Mouse (Mus musculus) liver, embryonic 14.5 days (tissue): ENCODE results near the gene 4933428G20Rik. TPM values are rescaled to one million over a fixed set of nuclear protein-coding genes. Genes with fewer than 3 reads are reported as not detected.

Source experiments
- ATAC-seq: fragments of 200-750 bp; cut with Nextera tagmentation; 2 replicates; pipeline ENCODE4 v1.8.0; 2017; ENCODE audit warnings: moderate number of reproducible peaks, mild to moderate bottlenecking, moderate library complexity; ENCODE audit not compliant: insufficient read depth
- DNase-seq, 3 experiments: peaks; one replicate each; pipeline ENCODE4 v3.0.0-alpha.2; 2012 to 2013; ENCODE audit warnings: low read depth in 3 of 3, low spot score in 3 of 3
- H3K27ac ChIP-seq: fragments of 300-500 bp; sonication (generic); 2 replicates; pipeline ENCODE4 v1.5.1; 2014; ENCODE audit warnings: moderate library complexity, mild to moderate bottlenecking, control low read depth, inconsistent platforms
- H3K27me3 ChIP-seq: fragments of 300-500 bp; sonication (generic); 2 replicates; pipeline ENCODE4 v1.6.1; 2014; ENCODE audit warnings: mild to moderate bottlenecking, low read length, moderate library complexity; ENCODE audit not compliant: control insufficient read depth, insufficient read depth
- H3K36me3 ChIP-seq: fragments of 300-500 bp; sonication (generic); replicated peaks from 2 replicates; pipeline ENCODE4 v1.6.1; 2014; ENCODE audit warnings: low read depth; ENCODE audit not compliant: control insufficient read depth, insufficient read depth
- H3K4me1 ChIP-seq, 2 experiments: fragments of 200-500 bp in 1 of 2; fragments of 300-500 bp in 1 of 2; sonication (generic) in 1 of 2; replicated peaks; 2 replicates each; pipeline ENCODE4 v1.6.1; 2012 to 2014; ENCODE audit warnings: antibody characterized with exemption in 1 of 2, inconsistent platforms in 1 of 2, low read length in 1 of 2; ENCODE audit not compliant: control insufficient read depth in 2 of 2, insufficient read depth in 2 of 2
- H3K4me2 ChIP-seq: fragments of 300-500 bp; sonication (generic); 2 replicates; pipeline ENCODE4 v1.6.1; 2014; ENCODE audit warnings: low read depth, mild to moderate bottlenecking, control low read depth, moderate library complexity
- H3K4me3 ChIP-seq, 2 experiments: fragments of 200-500 bp in 1 of 2; fragments of 300-500 bp in 1 of 2; sonication (generic) in 1 of 2; 2 replicates each; pipeline ENCODE4 v1.5.1; 2012 to 2014; ENCODE audit warnings: low read depth in 2 of 2, low read length in 2 of 2, mild to moderate bottlenecking in 2 of 2, control low read depth in 1 of 2, inconsistent platforms in 1 of 2, moderate library complexity in 1 of 2; ENCODE audit not compliant: insufficient read depth in 1 of 2
- H3K9ac ChIP-seq: fragments of 300-500 bp; sonication (generic); replicated peaks from 2 replicates; pipeline ENCODE4 v1.6.1; 2014; ENCODE audit warnings: mild to moderate bottlenecking, control low read depth, moderate library complexity
- H3K9me3 ChIP-seq: fragments of 300-500 bp; sonication (generic); 2 replicates; pipeline ENCODE4 v1.6.1; 2016; ENCODE audit warnings: low read length, mixed read lengths; ENCODE audit not compliant: control insufficient read depth
- CTCF ChIP-seq: IDR thresholded peaks from 2 replicates; pipeline ENCODE4 v1.5.1; 2016; ENCODE audit warnings: antibody characterized with exemption, low read depth, control low read depth
- EP300 ChIP-seq: IDR thresholded peaks from 2 replicates; pipeline ENCODE4 v1.6.1; 2016; ENCODE audit warnings: antibody characterized with exemption, low read depth
- WGBS: fragments of 180-500 bp; shearing (Covaris S2); extraction: QIAGEN DNeasy Blood & Tissue Kit; methylation state at CpG from one replicate; pipeline ENCODE4 v1.1.7; 2014; ENCODE audit not compliant: insufficient replicate concordance; 5-methylcytosine and 5-hydroxymethylcytosine counted together
- polyA plus RNA-seq, 2 experiments: library from polyadenylated mRNA; depleted of rRNA in 1 of 2; stranded (reverse) in 1 of 2; unstranded in 1 of 2; fragments of >200 nt; fragmentation: Nextera tagmentation in 1 of 2; extraction: Ambion mirVana in 1 of 2; gene quantifications; 2 replicates each; pipeline versions ENCODE4 v1.2.1 to v1.2.3; 2012 to 2014

4933428G20Rik gene
- polyA plus RNA-seq, 2 experiments: 0.02 TPM; not detected in 1

GRCm38 (mm10) chr11:97479085-97479484, 21.1 kb downstream of the 4933428G20Rik start:
- Histone ChIP-seq H3K4me2 (no peak overlapping the region), H3K27ac (no peak overlapping the region)

GRCm38 (mm10) chr11:97478345-97478744, 21.8 kb downstream of the 4933428G20Rik start:
- Histone ChIP-seq H3K27me3 (no peaks in the 10 kb centered on the region), H3K4me3 (no peak overlapping the region), H3K9me3 (no peaks in the 10 kb centered on the region), H3K9ac (no peak overlapping the region), H3K4me1 (no peaks in the 10 kb centered on the region; a peak in 1 of 4 replicates), H3K27ac (no peak overlapping the region), H3K4me2 (no peak overlapping the region), H3K36me3 (peaks cover 99% of the 10 kb centered on the region)
- ATAC-seq (no peak), DNase-seq (no peak)
- no peak for TF ChIP-seq EP300
- no peak for TF ChIP-seq CTCF
- 69% methylated on average over 6 of the region's 6 CpGs for WGBS

More at GRCm38 (mm10) chr11:97479085-97479484, 21.1 kb downstream of the 4933428G20Rik start:
- 80% methylated on average over 10 of the region's 10 CpGs for WGBS
- DNase-seq (no peak), ATAC-seq (no peak)
- TF ChIP-seq EP300 (no peak), CTCF (no peak)
- H3K9me3 ChIP-seq: no peaks in the 10 kb centered on the region
- no peaks in the 10 kb centered on the region; a peak in 1 of 4 replicates for H3K4me1 ChIP-seq
- H3K27me3 ChIP-seq: no peaks in the 10 kb centered on the region
- H3K4me3 ChIP-seq: no peak overlapping the region
- peaks cover 95% of the 10 kb centered on the region for H3K36me3 ChIP-seq
- no peak overlapping the region for H3K9ac ChIP-seq

- Histone ChIP-seq H3K4me3 (no peak overlapping the region), H3K36me3 (peaks cover 99% of the 10 kb centered on the region), H3K27ac (no peak overlapping the region), H3K27me3 (no peaks in the 10 kb centered on the region), H3K9ac (no peak overlapping the region), H3K4me2 (no peak overlapping the region), H3K4me1 (no peaks in the 10 kb centered on the region; a peak in 1 of 4 replicates), H3K9me3 (no peaks in the 10 kb centered on the region)
- no peak for DNase-seq
- 78% methylated on average over 7 of the region's 7 CpGs for WGBS
- peak; percentile 42; the same call in 1 of the 2 replicates for ATAC-seq
- TF ChIP-seq EP300 (no peak), CTCF (no peak)
These were observed 22.7 kb downstream of the 4933428G20Rik start for GRCm38 (mm10) chr11:97477431-97477830.

GRCm38 (mm10) chr11:97476334-97477095, 23.6 kb downstream of the 4933428G20Rik start:
- Histone ChIP-seq H3K9me3 (no peaks in the 10 kb centered on the region), H3K4me3 (no peak overlapping the region), H3K27ac (no peak overlapping the region), H3K27me3 (no peaks in the 10 kb centered on the region), H3K4me1 (no peaks in the 10 kb centered on the region; a peak in 1 of 4 replicates), H3K36me3 (peaks cover 99% of the 10 kb centered on the region), H3K4me2 (no peak overlapping the region), H3K9ac (no peak overlapping the region)
- DNase-seq: peak; percentile 40 to 50 (median 47)
- 68% methylated on average over 8 of the region's 8 CpGs for whole genome bisulfite sequencing
- ATAC-seq: no peak
- TF ChIP-seq CTCF (peak; percentile 81), EP300 (no peak)

- H3K4me3 ChIP-seq: no peak overlapping the region
- no peaks in the 10 kb centered on the region for H3K4me1 ChIP-seq
- peaks cover 97% of the 10 kb centered on the region for H3K36me3 ChIP-seq
- WGBS: 90% methylated on average over 6 of the region's 6 CpGs
- TF ChIP-seq CTCF (no peak), EP300 (no peak)
- H3K4me2 ChIP-seq: no peak overlapping the region
- ATAC-seq: no peak
- no peaks in the 10 kb centered on the region for H3K27me3 ChIP-seq
- H3K9ac ChIP-seq: no peak overlapping the region
- no peak for DNase-seq
- H3K27ac ChIP-seq: no peak overlapping the region
- no peaks in the 10 kb centered on the region for H3K9me3 ChIP-seq
These were observed 28.9 kb downstream of the 4933428G20Rik start for GRCm38 (mm10) chr11:97471276-97471675.
